8 mouse cellular contexts compared by ENCODE assay signal in the genomic region with DNA sequence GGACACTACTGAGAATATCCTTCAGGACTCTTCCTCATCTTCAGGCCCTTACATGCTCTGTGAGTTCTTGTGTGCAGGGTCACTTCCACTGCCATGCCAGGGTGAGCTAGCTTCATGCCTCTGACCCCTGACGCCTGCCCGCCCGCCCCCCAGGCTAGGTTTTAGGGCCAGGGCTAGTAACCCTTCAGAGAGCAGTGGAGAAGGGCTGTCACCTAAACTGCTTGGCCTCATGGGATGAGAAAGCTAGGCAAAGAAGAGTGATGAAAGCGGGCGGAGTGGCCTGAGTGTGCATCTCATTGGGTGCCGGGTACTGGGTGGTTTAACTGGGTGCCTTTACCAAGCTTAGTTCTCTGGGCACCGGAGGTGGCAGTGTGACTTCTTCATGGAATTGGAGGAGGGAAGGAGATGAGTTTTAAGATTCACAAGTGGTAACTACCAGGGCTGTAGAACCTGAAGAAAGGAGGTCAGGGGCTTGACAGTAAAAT. TPM values are rescaled to one million over a fixed set of nuclear protein-coding genes. Genes with fewer than 3 reads are reported as not detected.
A peak's percentile ranks its signal among the peaks of the same experiment; 100 is the strongest.
DNase-seq lines count a peak whose midpoint lies in the region; ATAC-seq lines count a peak whose summit lies in the region.

No protein-coding gene starts in this region.

- no peaks in the 10 kb centered on the region for H3K9me3 ChIP-seq in embryonic facial prominence, embryonic 11.5 days (replicated peaks; ENCODE audit: control insufficient read depth, low read length)
- no peaks in the 10 kb centered on the region for H3K9me3 ChIP-seq in hindbrain, embryonic 15.5 days
- H3K9me3 ChIP-seq in midbrain, embryonic 11.5 days (ENCODE audit: control insufficient read depth, low read length) = no peaks in the 10 kb centered on the region

- ATAC-seq in embryonic facial prominence, embryonic 11.5 days (replicated peaks; ENCODE audit: insufficient number of reproducible peaks, low FRiP score, low TSS enrichment, low read depth) = no peak
- no peak for ATAC-seq in hindbrain, embryonic 15.5 days (ENCODE audit: low FRiP score, low read depth)
- ATAC-seq in midbrain, embryonic 11.5 days (ENCODE audit: low FRiP score) = no peak

- peaks cover 15% of the 10 kb centered on the region for H3K36me3 ChIP-seq in embryonic facial prominence, embryonic 11.5 days (replicated peaks; ENCODE audit: control insufficient read depth, insufficient read depth, low read depth, low read length)
- peaks cover 21% of the 10 kb centered on the region for H3K36me3 ChIP-seq in hindbrain, embryonic 15.5 days
- H3K36me3 ChIP-seq in midbrain, embryonic 11.5 days (ENCODE audit: control insufficient read depth, insufficient read depth, low read length) = peaks cover 20% of the 10 kb centered on the region

- WGBS in embryonic facial prominence, embryonic 11.5 days = 83% methylated on average over 7 of the region's 7 CpGs
- WGBS in hindbrain, embryonic 15.5 days = 84% methylated on average over 7 of the region's 7 CpGs
- WGBS in midbrain, embryonic 11.5 days = 91% methylated on average over 7 of the region's 7 CpGs

- H3K4me1 ChIP-seq in embryonic facial prominence, embryonic 11.5 days (ENCODE audit: control insufficient read depth, insufficient read depth, low read length) = no peaks in the 10 kb centered on the region; the same call in 1 of the 2 replicates
- peaks cover 59% of the 10 kb centered on the region for H3K4me1 ChIP-seq in hindbrain, embryonic 15.5 days (replicated peaks)
- peaks cover 25% of the 10 kb centered on the region for H3K4me1 ChIP-seq in midbrain, embryonic 11.5 days (ENCODE audit: control insufficient read depth, insufficient read depth, low read length)

- H3K4me3 ChIP-seq in embryonic facial prominence, embryonic 11.5 days (ENCODE audit: low read depth, low read length) = peak overlapping the region; percentile 99
- H3K4me3 ChIP-seq in hindbrain, embryonic 15.5 days = peak overlapping the region; percentile 81; the same call in 1 of the 2 replicates
- peak overlapping the region; percentile 92 for H3K4me3 ChIP-seq in midbrain, embryonic 11.5 days (ENCODE audit: low read depth, low read length)

- peak overlapping the region; percentile 73 for H3K4me2 ChIP-seq in embryonic facial prominence, embryonic 11.5 days (ENCODE audit: low read depth, low read length)
- H3K4me2 ChIP-seq in hindbrain, embryonic 15.5 days = peak overlapping the region; percentile 69
- peak overlapping the region; percentile 85 for H3K4me2 ChIP-seq in midbrain, embryonic 11.5 days

- peak overlapping the region; percentile 95 for H3K9ac ChIP-seq in embryonic facial prominence, embryonic 11.5 days (replicated peaks; ENCODE audit: low read length)
- no peak overlapping the region for H3K9ac ChIP-seq in hindbrain, embryonic 15.5 days
- peak overlapping the region; percentile 97 for H3K9ac ChIP-seq in midbrain, embryonic 11.5 days (ENCODE audit: low read length)

- H3K27me3 ChIP-seq in embryonic facial prominence, embryonic 11.5 days (ENCODE audit: control insufficient read depth, insufficient read depth, low read length) = no peaks in the 10 kb centered on the region
- H3K27me3 ChIP-seq in hindbrain, embryonic 15.5 days = no peaks in the 10 kb centered on the region
- H3K27me3 ChIP-seq in midbrain, embryonic 11.5 days (ENCODE audit: control insufficient read depth, insufficient read depth, low read length) = no peaks in the 10 kb centered on the region

- no peak overlapping the region for H3K27ac ChIP-seq in embryonic facial prominence, embryonic 11.5 days (replicated peaks; ENCODE audit: low read depth, low read length)
- no peak overlapping the region for H3K27ac ChIP-seq in hindbrain, embryonic 15.5 days (replicated peaks)
- no peak overlapping the region for H3K27ac ChIP-seq in midbrain, embryonic 11.5 days (ENCODE audit: low read depth, low read length)

- peak; percentile 8 for DNase-seq in cerebellum, adult 9-11 months
- DNase-seq in cerebellum, adult 11 months = no peak
- DNase-seq in embryonic facial prominence, embryonic 11.5 days (ENCODE audit: low spot score) = no peak
- no peak for DNase-seq in midbrain, embryonic 11.5 days (ENCODE audit: low spot score, missing footprints)
- DNase-seq in adrenal gland, adult (ENCODE audit: inconsistent age in 2 of 2, low spot score in 1 of 2) = no peak
- no peak for DNase-seq in adrenal gland, postnatal 25 days
- DNase-seq in adrenal gland, postnatal 4 days (ENCODE audit: low spot score in 2 of 2) = no peak

RNA-seq across cellular contexts. Expression of a gene that starts 1.7 kb away (rescaled TPM):
- polyA plus RNA-seq in embryonic facial prominence, embryonic 11.5 days (2014; fragmentation: Nextera tagmentation; extraction: Ambion mirVana) = 462 and 510 TPM in 2 replicates
- 269 and 270 TPM in 2 replicates for polyA plus RNA-seq in hindbrain, embryonic 15.5 days (2015; fragmentation: Nextera tagmentation; extraction: Ambion mirVana)
- 457 and 520 TPM in 2 replicates for polyA plus RNA-seq in midbrain, embryonic 11.5 days (2014; fragmentation: Nextera tagmentation; extraction: Ambion mirVana)
- total RNA-seq in adrenal gland, postnatal 25 days (2021) = 33.5 and 39.5 TPM in 2 replicates
- total RNA-seq in adrenal gland, postnatal 4 days (2021) = 10 to 100 TPM; 82.1 to 84.4 TPM

RNA-seq across cellular contexts. Expression of a gene that starts 3.8 kb away (rescaled TPM):
- polyA plus RNA-seq in embryonic facial prominence, embryonic 11.5 days (2014; fragmentation: Nextera tagmentation; extraction: Ambion mirVana) = 56.8 and 62.3 TPM in 2 replicates
- polyA plus RNA-seq in hindbrain, embryonic 15.5 days (2015; fragmentation: Nextera tagmentation; extraction: Ambion mirVana) = 59.3 and 61.1 TPM in 2 replicates
- 54.7 and 56.2 TPM in 2 replicates for polyA plus RNA-seq in midbrain, embryonic 11.5 days (2014; fragmentation: Nextera tagmentation; extraction: Ambion mirVana)
- 67.9 and 77.7 TPM in 2 replicates for total RNA-seq in adrenal gland, postnatal 25 days (2021)
- 10 to 100 TPM; 62.0 to 76.4 TPM for total RNA-seq in adrenal gland, postnatal 4 days (2021)

RNA-seq across cellular contexts. Expression of a gene that starts 35.9 kb away (rescaled TPM):
- polyA plus RNA-seq in embryonic facial prominence, embryonic 11.5 days (2014; fragmentation: Nextera tagmentation; extraction: Ambion mirVana) = 19.8 and 23.6 TPM in 2 replicates
- 20.9 and 22.4 TPM in 2 replicates for polyA plus RNA-seq in hindbrain, embryonic 15.5 days (2015; fragmentation: Nextera tagmentation; extraction: Ambion mirVana)
- polyA plus RNA-seq in midbrain, embryonic 11.5 days (2014; fragmentation: Nextera tagmentation; extraction: Ambion mirVana) = 28.6 and 28.7 TPM in 2 replicates
- total RNA-seq in adrenal gland, postnatal 25 days (2021) = 62.2 and 79.5 TPM in 2 replicates
- total RNA-seq in adrenal gland, postnatal 4 days (2021) = 100 to 1,000 TPM in 1 of 2 experiments, 10 to 100 TPM in 1; 94.1 to 101 TPM
